Mouse (Mus musculus) thymus, adult 18-20 months (tissue): Measurements from ENCODE around the gene Slc22a14.

Source experiments
- DNase-seq, 2 experiments: peaks; one replicate each; pipeline ENCODE4 v3.0.0; 2022; ENCODE audit warnings: mixed read lengths in 2 of 2

Gene Slc22a14

GRCm38 (mm10) chr9:119192202-119192990 lies 173.0 kb downstream of the Slc22a14 start:
- DNase-seq: no peak

- no peak for DNase-seq
These were observed 184.1 kb downstream of the Slc22a14 start for GRCm38 (mm10) chr9:119181241-119181728.

- DNase-seq: no peak
These were observed 186.1 kb downstream of the Slc22a14 start for GRCm38 (mm10) chr9:119179292-119179691.

- no peak for DNase-seq
These were observed 197.7 kb downstream of the Slc22a14 start for GRCm38 (mm10) chr9:119167608-119168007.

- DNase-seq: no peak
These were observed 199.8 kb downstream of the Slc22a14 start for GRCm38 (mm10) chr9:119165548-119165947.

- no peak for DNase-seq
These were observed 200.6 kb downstream of the Slc22a14 start for GRCm38 (mm10) chr9:119164743-119165142.

GRCm38 (mm10) chr9:119160689-119161088 lies 204.7 kb downstream of the Slc22a14 start:
- DNase-seq: no peak

GRCm38 (mm10) chr9:119158861-119159260 lies 206.5 kb downstream of the Slc22a14 start, which contains the start of gene Gm47289:
TSS of gene Gm47289 (plus strand) at chr9:119159161.
- DNase-seq: no peak

GRCm38 (mm10) chr9:119156278-119157201 lies 208.8 kb downstream of the Slc22a14 start, which contains the start of gene Acaa1b:
TSS of gene Acaa1b (minus strand) at chr9:119157093.
- DNase-seq: peak; percentile 13 to 16

GRCm38 (mm10) chr9:119155826-119156225 lies 209.5 kb downstream of the Slc22a14 start:
- DNase-seq: no peak

GRCm38 (mm10) chr9:119155416-119155815 lies 209.9 kb downstream of the Slc22a14 start:
- no peak for DNase-seq

- DNase-seq: no peak
These were observed 213.6 kb downstream of the Slc22a14 start for GRCm38 (mm10) chr9:119151751-119152150.

GRCm38 (mm10) chr9:119149601-119150000 lies 215.8 kb downstream of the Slc22a14 start:
- no peak for DNase-seq

- DNase-seq: no peak
These were observed 219.1 kb downstream of the Slc22a14 start for GRCm38 (mm10) chr9:119146098-119146770.

GRCm38 (mm10) chr9:119145638-119146037 lies 219.7 kb downstream of the Slc22a14 start:
- DNase-seq: no peak

GRCm38 (mm10) chr9:119145137-119145536 lies 220.2 kb downstream of the Slc22a14 start:
- no peak for DNase-seq

GRCm38 (mm10) chr9:119144696-119145095 lies 220.7 kb downstream of the Slc22a14 start:
- no peak for DNase-seq

- DNase-seq: no peak
These were observed 222.0 kb downstream of the Slc22a14 start for GRCm38 (mm10) chr9:119143372-119143771.

- DNase-seq: no peak
These were observed 223.3 kb downstream of the Slc22a14 start for GRCm38 (mm10) chr9:119142066-119142465.

- DNase-seq: no peak
These were observed 226.5 kb downstream of the Slc22a14 start for GRCm38 (mm10) chr9:119138836-119139235.

GRCm38 (mm10) chr9:119130692-119131091 lies 234.7 kb downstream of the Slc22a14 start:
- DNase-seq: no peak

- no peak for DNase-seq
These were observed 236.7 kb downstream of the Slc22a14 start for GRCm38 (mm10) chr9:119128436-119129181.
